Mouse (Mus musculus): ENCODE results near the gene Zdhhc22.

DNA sequence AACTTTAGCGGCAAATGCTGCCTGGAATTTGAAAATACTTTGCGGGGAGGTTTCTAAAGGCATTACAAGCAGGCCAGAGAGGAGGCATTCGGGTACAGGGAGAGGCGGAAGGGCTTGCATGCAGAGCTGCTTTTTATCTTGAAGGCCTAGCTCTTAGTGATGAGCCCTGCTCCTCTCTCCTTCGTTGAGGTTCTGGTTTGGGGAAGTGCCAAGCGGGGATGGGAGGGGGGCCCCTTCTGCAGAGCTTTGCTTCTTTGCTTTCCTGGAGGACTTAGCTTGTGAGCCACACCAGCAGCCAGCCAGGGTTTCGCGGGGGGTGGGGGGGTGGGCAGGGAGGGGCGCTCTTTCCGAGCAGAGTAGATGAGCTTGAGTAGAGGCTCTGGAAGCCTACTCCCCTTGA, 14.5 kb downstream of the Zdhhc22 start:
- TF ChIP-seq POLR2A (IDR thresholded peaks at IDR 0.05; ENCODE audit: borderline replicate concordance, insufficient read depth, low read length) (no peak), CTCF (IDR thresholded peaks at IDR 0.05; ENCODE audit: borderline replicate concordance, insufficient read depth, low read depth, low read length) (no peak)

Measured in cerebellum, adult 2 months (tissue).